Mouse (Mus musculus) left cerebral cortex, postnatal 4 days (tissue): ENCODE data around the gene Dnajc5. TPM values are rescaled to one million over a fixed set of nuclear protein-coding genes. Genes with fewer than 3 reads are reported as not detected.
"Not testable (repeated sequence)": the region's sequence is repeated elsewhere in the genome, so short reads cannot be mapped to it uniquely, and the experiment has no call there.

Source experiments
- DNase-seq: peaks from one replicate; pipeline ENCODE4 v3.0.0-alpha.2; 2022
- intact Hi-C: fragments of 180-260 bp; cut with DNase I; formaldehyde crosslinking; loops from one replicate; pipeline ENCODE4 v1.15.1; 2025
- total RNA-seq, 2 experiments: library from RNA; stranded (reverse); gene quantifications; 2 replicates each; pipeline ENCODE4 v1.2.3; 2021

Gene Dnajc5
- total RNA-seq = 100 to 1,000 TPM; 288 to 305 TPM

- DNase-seq = peak; percentile 98
- intact Hi-C loops = no loop called here
These were observed at the start of gene Dnajc5 for GRCm38 (mm10) chr2:181520118-181520935. Gene Dnajc5 (plus strand): TSS chr2:181520485.

DNA sequence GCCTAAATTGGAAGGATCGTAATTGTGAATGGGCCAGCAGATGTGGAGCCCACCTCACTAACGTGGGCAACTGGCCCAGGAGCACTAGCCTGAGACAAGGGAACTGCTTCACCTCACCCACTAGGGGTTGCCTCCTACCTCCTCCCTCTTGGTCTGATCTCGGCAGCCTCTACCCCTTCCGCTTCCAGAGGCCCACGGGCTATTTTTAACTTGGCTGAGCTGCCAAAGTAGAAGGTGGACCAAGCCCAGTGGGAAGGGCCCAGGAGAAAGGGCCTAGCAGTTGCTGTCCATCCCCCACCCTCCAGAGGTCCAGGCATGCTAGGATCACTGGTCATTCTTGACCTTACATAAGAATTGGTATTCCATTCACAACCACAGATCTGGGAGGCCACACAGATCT is 49.0 kb upstream of the Dnajc5 start:
- intact Hi-C loops = no loop called here

DNA sequence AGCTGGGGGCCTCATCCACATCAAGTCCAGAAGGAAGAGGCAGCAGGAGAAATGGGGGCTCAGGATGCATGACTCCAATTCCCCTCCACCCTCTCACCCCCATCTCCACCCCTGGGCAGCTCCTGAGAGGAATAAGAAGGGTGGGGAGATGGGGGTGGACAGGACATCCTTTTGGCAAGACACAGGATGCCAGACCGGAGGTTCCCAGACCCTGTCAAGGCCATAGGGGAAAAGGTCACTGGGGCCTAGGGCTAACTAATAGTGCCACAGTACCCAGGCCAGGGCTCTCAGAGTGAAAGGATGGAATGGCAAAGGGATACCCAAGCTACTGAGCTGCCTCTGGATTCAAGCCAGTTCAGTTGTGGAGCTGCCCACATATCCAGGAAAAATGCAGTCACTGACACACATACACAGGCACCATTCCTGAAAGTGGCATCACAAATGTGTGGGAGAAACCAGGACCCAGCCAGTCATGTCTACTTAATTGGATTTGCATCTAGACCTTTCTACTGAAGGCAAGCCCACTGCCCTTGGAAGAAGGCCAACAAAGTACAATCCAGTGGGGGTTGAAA is 47.9 kb upstream of the Dnajc5 start:
- DNase-seq = no peak
- intact Hi-C loops = no loop called here

More for the DNA sequence above, 49.0 kb upstream of the Dnajc5 start:
- DNase-seq = no peak

GRCm38 (mm10) chr2:181483120-181483519 is 37.2 kb upstream of the Dnajc5 start:
- intact Hi-C loops = no loop called here
- DNase-seq = no peak

DNA sequence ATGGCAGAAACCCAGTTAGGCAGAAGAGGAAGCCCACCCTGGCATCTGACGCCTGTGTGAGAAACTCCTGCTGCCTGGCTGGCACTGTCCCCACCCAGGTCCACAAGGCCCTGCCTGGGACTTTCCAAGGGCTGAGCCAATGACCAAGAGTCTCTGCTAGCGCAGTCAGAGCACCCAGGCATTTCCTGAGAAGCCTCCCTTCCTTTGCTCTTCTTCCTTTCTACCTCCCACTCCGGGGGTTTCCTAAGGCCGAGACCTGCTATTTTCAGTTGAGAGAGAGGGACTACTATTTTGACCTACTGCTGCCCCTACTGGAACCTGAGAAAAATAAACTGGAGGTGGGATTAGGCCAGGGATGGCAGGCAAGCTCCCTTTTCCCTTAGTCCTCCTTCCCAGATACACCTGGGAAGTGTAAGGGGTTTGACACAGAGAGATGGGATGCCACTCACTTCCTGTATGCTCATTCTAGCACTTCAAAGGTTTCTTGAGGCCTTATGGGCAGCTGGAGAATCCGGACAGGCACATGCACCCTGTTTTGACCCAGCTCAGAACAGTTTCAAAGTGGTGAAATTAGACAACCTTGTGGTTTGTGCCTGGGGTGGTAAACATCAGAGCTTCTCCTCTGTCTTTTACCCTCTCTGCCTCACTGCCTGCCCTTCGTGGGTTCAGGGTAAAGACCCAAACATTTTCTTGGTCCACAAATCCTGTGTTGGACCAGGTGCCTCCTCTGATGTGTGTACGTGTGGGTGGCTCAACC is 36.5 kb upstream of the Dnajc5 start:
- peak; percentile 43 for DNase-seq
- intact Hi-C loops = no loop called here

GRCm38 (mm10) chr2:181484456-181485233 is 35.6 kb upstream of the Dnajc5 start:
- intact Hi-C loops = no loop called here
- peak; percentile 37 for DNase-seq

GRCm38 (mm10) chr2:181485741-181486140 is 34.5 kb upstream of the Dnajc5 start:
- no peak for DNase-seq
- intact Hi-C loops = no loop called here

DNA sequence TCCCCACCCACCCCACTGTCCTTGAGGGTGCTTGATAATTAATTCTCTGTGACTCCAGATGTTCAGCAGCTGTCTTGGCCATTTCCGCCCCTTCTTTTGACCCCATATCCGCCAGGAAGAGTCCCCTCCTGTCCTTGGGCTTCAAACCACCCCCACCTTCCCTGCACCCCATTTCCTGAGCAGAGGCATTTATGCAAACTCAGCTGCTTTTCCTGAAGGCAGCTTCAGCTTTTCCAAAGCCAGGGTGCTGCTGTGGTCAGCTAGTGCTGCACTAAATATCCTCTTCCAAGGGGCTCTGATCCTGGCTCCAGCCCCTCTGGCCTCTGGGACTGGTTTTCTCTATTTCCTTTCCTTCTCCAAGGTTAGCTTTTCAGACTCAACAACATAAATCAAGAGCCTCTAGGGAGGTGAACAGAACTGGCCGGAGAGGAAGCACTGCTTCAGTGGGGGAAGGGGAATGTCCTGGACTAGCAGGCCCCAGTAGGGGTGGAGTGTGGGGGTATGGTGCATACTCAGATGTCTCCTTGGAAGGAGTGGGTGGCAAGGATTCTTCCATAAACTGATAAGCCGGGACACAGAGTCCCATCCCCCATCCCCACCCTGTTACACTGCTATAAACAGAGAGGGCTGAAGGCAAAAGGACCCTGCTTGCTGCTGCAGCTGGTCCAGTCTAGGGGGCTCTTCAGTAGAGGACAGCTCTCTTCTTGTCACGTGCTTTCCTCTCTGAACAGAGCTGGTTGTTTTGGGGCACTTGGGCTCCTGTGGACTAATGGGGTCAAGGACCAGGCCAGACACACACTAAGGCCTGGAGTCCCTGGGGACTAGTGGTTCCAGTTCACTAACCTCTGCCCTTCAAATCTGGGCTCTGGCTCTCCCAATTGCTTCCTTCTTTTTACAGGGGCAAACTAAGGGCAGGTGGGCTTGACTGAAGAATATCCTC is 32.7 kb upstream of the Dnajc5 start:
- intact Hi-C loops = no loop called here
- no peak for DNase-seq

GRCm38 (mm10) chr2:181491432-181492205 is 28.7 kb upstream of the Dnajc5 start:
- no peak for DNase-seq
- intact Hi-C loops = no loop called here

DNA sequence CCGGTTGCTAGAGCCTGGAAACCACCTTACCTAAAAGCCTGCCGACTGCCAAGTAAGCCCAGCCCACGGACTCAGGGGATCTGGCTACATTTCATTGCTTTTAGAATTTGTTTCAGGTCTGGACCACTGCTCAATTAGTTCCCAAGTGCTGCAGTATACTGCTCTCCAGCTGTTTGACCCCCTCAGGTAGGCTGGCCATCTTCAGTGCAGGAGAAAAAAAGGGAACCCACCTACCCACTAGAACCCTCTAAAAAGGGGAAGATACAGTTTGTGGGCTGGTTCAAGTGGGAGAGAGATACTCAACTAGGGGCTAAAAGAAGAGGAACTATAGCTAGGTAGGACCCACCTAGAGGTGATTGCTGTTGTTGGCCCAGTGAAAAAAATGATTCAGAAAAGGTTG is 28.1 kb upstream of the Dnajc5 start:
- intact Hi-C loops = no loop called here
- no peak for DNase-seq

GRCm38 (mm10) chr2:181493156-181493927 is 26.9 kb upstream of the Dnajc5 start, which contains the start of gene Abhd16b:
Gene Abhd16b (plus strand): TSS chr2:181493206.
- no peak for DNase-seq
- intact Hi-C loops = no loop called here

DNA sequence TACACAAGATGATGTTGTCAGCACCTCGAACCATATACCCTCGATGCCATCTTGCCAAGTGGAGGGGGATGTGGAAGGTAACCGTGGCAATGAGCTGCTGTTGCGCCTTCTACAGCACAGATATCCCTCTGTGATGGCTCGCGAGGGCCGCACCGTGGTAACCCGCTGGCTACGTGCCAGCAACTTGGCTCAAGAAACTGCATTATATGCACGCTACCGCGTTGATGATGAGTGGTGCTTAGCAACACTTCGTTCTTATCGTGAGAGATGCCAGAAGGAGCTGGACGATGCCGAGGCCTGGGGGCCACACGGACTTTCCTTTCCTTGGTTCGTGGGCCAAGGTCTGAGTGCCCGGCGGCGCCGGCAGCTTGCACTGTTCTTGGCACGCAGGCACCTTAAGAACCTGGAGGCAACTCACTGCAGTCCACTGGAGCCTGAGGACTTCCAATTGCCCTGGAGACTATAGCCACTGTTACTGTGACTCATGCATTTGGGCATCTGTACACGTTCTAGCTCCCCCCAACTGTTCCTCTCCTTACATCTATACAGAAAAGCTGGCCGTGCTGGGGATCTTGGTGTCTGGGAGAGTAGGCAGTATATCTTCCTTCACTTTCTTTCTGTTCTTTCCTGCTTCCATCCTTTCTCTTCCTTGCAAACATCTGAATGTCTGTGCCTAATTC is 25.9 kb upstream of the Dnajc5 start:
- intact Hi-C loops = no loop called here
- peak; percentile 44 for DNase-seq

DNA sequence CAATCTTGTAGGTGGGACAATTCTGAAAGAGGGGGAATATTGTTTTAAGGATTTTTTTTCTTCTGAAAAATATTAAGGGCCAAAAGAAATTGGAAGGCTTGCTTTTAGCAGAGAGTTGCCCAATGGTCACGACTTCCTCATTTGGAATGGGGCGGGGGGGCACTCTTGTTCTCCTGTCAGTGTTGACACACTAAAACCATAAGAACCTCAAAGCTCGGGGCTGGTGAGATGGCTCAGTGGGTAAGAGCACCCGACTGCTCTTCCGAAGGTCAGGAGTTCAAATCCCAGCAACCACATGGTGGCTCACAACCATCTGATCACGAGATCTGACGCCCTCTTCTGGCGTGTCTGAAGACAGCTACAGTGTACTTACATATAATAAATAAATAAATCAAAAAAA is 24.4 kb upstream of the Dnajc5 start:
- intact Hi-C loops = loop anchor here (5.0 kb wide), 2 partner anchors 89 to 104 kb away; no protein-coding TSS in a partner anchor
- not testable (repeated sequence) for DNase-seq

DNA sequence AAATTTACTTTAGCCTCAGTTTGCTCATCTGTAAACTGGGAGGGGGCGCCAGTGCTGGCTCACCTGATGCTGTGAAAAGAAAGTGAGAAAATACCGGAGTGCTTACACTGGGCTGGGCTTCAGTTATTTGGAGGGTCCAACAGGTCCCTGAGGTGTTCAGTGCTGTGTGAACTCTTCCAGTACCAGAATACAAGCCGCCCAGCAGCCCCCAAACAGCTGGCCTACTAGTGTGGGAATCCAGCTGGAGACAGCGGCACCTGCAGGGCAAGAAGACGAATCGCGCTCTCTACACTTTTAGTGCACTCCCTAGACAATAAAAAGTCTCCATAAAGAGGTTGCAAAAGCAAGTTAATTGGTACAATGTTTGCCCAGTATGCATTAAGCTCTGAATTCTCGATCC is 24.0 kb upstream of the Dnajc5 start:
- DNase-seq = peak; percentile 65
- intact Hi-C loops = loop anchor here (5.0 kb wide), 2 partner anchors 89 to 104 kb away; no protein-coding TSS in a partner anchor

DNA sequence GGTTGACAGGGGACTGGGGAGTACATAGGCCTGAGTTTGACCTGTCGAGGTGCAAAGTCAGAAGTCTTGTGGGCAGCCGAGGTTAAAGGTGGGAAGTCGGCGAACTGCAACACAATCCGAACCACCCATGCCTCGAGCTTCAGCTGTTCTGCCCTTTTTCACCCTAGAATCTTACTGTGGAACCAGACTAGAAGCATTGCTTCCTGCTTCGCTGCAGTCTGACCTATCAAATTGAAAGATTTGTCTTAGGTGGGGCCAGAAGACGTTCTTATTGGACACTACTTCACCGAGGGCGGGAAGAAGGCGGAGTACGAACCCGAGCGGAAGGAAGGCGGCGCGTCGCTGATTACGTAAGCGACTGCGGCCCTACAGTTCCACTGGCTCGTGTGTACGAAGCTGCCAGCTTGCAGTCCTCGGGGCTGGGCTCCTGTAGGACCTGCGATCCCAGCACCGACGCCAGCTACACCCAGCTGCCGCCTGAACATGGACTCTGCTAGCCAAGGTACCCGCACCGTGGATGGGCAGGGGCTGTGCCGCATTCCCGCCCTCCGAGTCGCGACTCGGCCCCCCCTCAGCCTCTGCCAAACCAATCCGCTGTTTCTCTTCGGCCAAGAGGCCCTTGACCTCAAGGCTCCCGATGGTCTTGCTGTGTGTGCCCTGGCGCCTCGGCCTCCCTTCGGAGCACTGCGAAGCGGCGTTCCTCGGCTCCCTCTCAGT is 23.3 kb upstream of the Dnajc5 start, which contains the start of gene Tpd52l2:
Tpd52l2 (plus strand) TSS at position 312 of the 717 bp plus-strand sequence.
- peak; percentile 94 for DNase-seq
- intact Hi-C loops = loop anchor here (5.0 kb wide), 2 partner anchors 90 to 105 kb away; no protein-coding TSS in a partner anchor

DNA sequence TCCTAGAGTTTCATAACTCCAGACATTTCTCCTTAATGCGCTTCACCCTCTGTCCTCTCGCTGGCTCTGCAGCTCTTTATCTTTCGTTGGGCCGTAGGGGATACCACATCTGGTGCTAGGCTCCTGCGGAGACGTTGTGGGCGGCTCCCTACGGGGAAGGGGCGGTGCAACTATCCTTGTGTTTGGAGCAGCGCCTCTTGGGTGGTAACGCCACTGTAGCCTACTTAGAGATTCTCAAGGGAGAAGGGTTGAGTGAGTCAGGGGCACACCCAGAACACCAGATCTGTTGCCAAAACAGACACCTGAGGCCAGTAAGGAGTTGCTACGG is 22.8 kb upstream of the Dnajc5 start:
- intact Hi-C loops = loop anchor here (5.0 kb wide), 2 partner anchors 90 to 105 kb away; no protein-coding TSS in a partner anchor
- DNase-seq = peak; percentile 8
